Comparison of ENCODE assay signal across 18 mouse cellular contexts in genomic region chr10:96980494-96980831, GRCm38 (mm10).
DNase-seq lines count a peak whose midpoint lies in the region; ATAC-seq and TF ChIP-seq lines count a peak whose summit lies in the region.
"Had no signal": no experiment of that assay in that cellular context is flagged by ENCODE, and none has a peak within 500 bp of the region (broad histone marks: within the 10 kb centered on the region; RNA-seq: fewer than 3 reads in every experiment).

No protein-coding gene starts in this region.

- no peak; the same call in 1 of the 2 replicates for ATAC-seq in forebrain, postnatal 0 days
- ATAC-seq in midbrain, embryonic 14.5 days (ENCODE audit: low FRiP score, low TSS enrichment), result no peak; the same call in 1 of the 2 replicates

- 6% methylated on average over 3 of the region's 3 CpGs for WGBS in forebrain, postnatal 0 days
- 2% methylated on average over 3 of the region's 3 CpGs for WGBS in midbrain, embryonic 14.5 days

- DNase-seq in MN1 (ENCODE audit: low spot score), result peak; percentile 63
- DNase-seq in brain, adult 2 months (ENCODE audit: low read depth, low spot score), result peak; percentile 5
- DNase-seq in forebrain, postnatal 0 days, result peak; percentile 44
- DNase-seq in midbrain, embryonic 14.5 days, result no peak
- no peak for DNase-seq in kidney, postnatal 10 days
- DNase-seq in layer of hippocampus, adult 9-10 months (ENCODE audit: low spot score), result no peak
- DNase-seq in lung, postnatal 4 days, result no peak
- DNase-seq: cerebellum, adult 9-11 months; heart, adult 11 months; heart, postnatal 36 days; layer of hippocampus, adult 9-11 months; right cerebral cortex, postnatal 25 days; thymus, postnatal 25 days had no signal

- H3K27ac ChIP-seq in forebrain, postnatal 0 days (ENCODE audit: low read depth, low read length), result 0 out of 2 replicates have a peak overlapping the region, but pooled peaks have one; percentile 59
- peak overlapping the region; percentile 52 for H3K27ac ChIP-seq in midbrain, embryonic 14.5 days (replicated peaks; ENCODE audit: low read depth, low read length)
- H3K27ac ChIP-seq: heart, embryonic 13.5 days; kidney, embryonic 15.5 days; limb, embryonic 12.5 days; liver, embryonic 14.5 days had no signal

- H3K9ac ChIP-seq in forebrain, postnatal 0 days, result no peak overlapping the region
- no peak overlapping the region for H3K9ac ChIP-seq in midbrain, embryonic 14.5 days (replicated peaks; ENCODE audit: low read length)
- H3K9ac ChIP-seq: heart, embryonic 13.5 days; kidney, embryonic 15.5 days; limb, embryonic 12.5 days; liver, embryonic 14.5 days had no signal

- 0 out of 2 replicates have a peak, but pooled peaks cover 4% of the 10 kb centered on the region for H3K4me1 ChIP-seq in forebrain, postnatal 0 days (ENCODE audit: insufficient read depth)
- peaks cover 10% of the 10 kb centered on the region for H3K4me1 ChIP-seq in midbrain, embryonic 14.5 days (ENCODE audit: control insufficient read depth, insufficient read depth, low read length)
- H3K4me1 ChIP-seq: heart, embryonic 13.5 days; kidney, embryonic 15.5 days had no signal

- no peak overlapping the region for H3K4me3 ChIP-seq in forebrain, postnatal 0 days (ENCODE audit: low read depth, low read length)
- no peak overlapping the region for H3K4me3 ChIP-seq in midbrain, embryonic 14.5 days (replicated peaks; ENCODE audit: low read depth, low read length)
- H3K4me3 ChIP-seq: erythroblast, embryonic 14.5 days; heart, embryonic 13.5 days; kidney, embryonic 15.5 days; limb, embryonic 12.5 days had no signal

- no peaks in the 10 kb centered on the region for H3K9me3 ChIP-seq in forebrain, postnatal 0 days (ENCODE audit: low read length)
- H3K9me3 ChIP-seq in midbrain, embryonic 14.5 days (ENCODE audit: control insufficient read depth, low read length), result no peaks in the 10 kb centered on the region
- H3K9me3 ChIP-seq: heart, embryonic 13.5 days; kidney, embryonic 15.5 days; limb, embryonic 12.5 days had no signal

- no peak for TF ChIP-seq CTCF in forebrain, postnatal 0 days (IDR thresholded peaks at IDR 0.05; ENCODE audit: low read depth)

- H3K27me3 ChIP-seq in forebrain, postnatal 0 days (ENCODE audit: insufficient read depth, low read length), result no peaks in the 10 kb centered on the region
- H3K27me3 ChIP-seq in midbrain, embryonic 14.5 days (ENCODE audit: control insufficient read depth, insufficient read depth, low read length), result no peaks in the 10 kb centered on the region
- H3K27me3 ChIP-seq: heart, embryonic 13.5 days; kidney, embryonic 15.5 days; limb, embryonic 12.5 days had no signal

- no peaks in the 10 kb centered on the region for H3K36me3 ChIP-seq in forebrain, postnatal 0 days (ENCODE audit: insufficient read depth)
- H3K36me3 ChIP-seq in midbrain, embryonic 14.5 days (ENCODE audit: control insufficient read depth, insufficient read depth, low read length), result no peaks in the 10 kb centered on the region
- H3K36me3 ChIP-seq: heart, embryonic 13.5 days; kidney, embryonic 15.5 days; limb, embryonic 12.5 days had no signal

- no peak overlapping the region for H3K4me2 ChIP-seq in forebrain, postnatal 0 days (ENCODE audit: low read depth)
- peak overlapping the region; percentile 7; the same call in 1 of the 2 replicates for H3K4me2 ChIP-seq in midbrain, embryonic 14.5 days (ENCODE audit: low read length)
- H3K4me2 ChIP-seq: heart, embryonic 13.5 days; kidney, embryonic 15.5 days; limb, embryonic 12.5 days had no signal

Comparison
In these comparisons a context has a peak if more than half of its experiments do, and no peak if none do; other contexts are left out.
1. DNase-seq: peak in MN1 (single experiment), brain, adult 2 months (single experiment) and forebrain, postnatal 0 days (single experiment); none in midbrain, embryonic 14.5 days (single experiment), kidney, postnatal 10 days (single experiment), layer of hippocampus, adult 9-10 months (single experiment) and lung, postnatal 4 days (0 of 2).